Mouse (Mus musculus) R1 (cell line): ENCODE measurements at regions not wholly inside any gene's neighbourhood (a gene's known extent, or its start where the extent isn't known, plus 50 kb on each side); places are given as distances from the start of the nearest gene placed in this dataset.

Source experiments
- DNase-seq: peaks from one replicate; pipeline ENCODE4 v3.0.0-alpha.2; 2018; ENCODE audit warnings: low read depth, low spot score

DNA sequence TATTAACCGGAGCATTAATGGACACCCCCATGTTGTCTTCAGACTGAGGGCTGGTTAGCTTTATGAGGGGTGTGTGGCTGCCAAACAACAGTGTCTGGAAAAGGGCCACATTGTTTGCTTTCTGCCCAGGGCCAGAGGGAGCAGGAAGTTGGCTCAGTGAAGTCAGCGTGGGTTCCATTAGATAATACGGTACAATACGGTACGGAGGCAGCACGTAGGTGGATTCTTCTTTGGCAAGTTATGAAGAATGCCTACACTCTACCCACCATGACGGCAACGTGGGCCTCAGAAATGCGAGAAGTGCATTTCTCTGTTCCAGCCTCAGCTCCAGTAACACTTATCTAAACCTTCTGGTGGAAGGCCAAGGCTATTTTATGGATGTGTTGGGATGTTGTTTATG lies 108.2 kb downstream of the Gm10260 start:
- no peak for DNase-seq

DNA sequence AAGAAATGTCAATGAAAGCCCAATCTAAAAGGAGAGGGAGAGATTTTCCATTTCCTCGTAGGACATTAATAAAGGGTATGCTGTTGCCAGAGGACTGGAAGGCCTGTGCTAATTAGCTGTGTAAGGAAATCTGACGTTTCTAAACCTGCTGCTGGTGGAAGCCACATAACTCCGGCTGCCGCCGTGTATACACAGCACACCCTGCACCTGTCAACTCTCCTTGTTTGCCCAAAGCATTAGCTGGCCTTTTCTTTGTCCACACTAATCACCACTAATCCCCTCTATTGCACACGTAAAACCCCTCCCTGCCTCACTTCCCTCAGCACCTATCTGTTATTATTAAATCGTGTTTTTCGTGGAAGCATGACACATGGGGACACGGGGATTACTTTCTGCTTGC lies 108.7 kb downstream of the Gm10260 start:
- no peak for DNase-seq

DNA sequence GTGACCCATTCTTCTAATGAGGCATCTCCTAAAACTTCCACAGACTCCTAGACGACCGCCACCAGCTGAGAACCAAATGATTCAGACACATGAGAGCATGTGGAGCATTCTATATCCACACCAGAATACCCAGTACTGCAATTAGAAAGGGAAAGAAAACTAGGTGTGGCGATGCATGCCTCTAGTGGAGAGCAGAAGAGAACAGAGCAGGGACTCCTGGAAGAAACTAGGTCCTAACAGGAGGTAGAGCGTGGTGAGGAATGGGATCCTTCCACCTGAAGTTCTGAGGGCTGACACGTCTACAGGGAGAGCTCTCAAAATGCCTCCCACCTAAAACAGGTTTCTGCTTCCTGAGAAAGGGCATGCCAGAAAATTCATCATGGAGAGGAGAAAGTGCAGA lies 109.3 kb downstream of the Gm10260 start:
- no peak for DNase-seq

DNA sequence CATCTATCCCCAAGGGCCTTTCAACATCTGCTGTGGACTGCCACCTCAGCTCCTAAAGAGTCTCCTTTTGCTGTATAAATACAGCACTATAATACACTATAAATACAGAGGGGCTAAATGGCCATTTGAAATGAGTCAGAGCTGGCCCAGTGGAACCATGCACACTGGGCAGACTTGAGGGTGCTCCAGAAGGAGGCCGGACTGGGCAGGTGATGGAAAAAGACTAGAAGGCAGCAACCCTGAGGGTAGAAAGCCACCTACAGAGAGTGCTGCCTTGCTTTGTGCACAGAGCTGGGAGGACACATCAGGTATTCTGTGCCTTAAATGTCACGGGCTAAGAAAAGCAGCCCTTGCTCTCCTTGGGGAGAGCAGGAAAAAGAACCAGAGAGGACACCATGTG lies 110.2 kb downstream of the Gm10260 start:
- no peak for DNase-seq

DNA sequence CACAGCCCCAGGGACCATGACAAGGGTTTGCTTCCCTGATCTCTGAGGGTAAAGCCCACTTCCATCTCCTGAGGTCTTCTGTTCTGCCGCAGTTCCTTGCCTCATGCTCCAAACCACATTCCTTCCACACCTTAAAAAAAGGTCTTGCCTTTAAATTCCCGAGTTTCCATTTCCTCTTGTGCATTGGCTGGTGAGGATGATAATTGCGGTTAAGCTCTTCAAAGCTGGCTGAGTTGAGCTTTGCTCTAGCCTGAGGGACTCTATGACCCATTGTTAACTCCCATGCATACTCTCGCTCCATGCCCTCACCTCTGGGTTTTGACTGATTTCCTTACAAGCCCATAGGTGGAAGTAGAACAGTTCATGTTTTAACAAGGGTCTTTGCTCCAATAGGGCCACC lies 112.9 kb downstream of the Gm10260 start:
- peak; percentile 55 for DNase-seq

DNA sequence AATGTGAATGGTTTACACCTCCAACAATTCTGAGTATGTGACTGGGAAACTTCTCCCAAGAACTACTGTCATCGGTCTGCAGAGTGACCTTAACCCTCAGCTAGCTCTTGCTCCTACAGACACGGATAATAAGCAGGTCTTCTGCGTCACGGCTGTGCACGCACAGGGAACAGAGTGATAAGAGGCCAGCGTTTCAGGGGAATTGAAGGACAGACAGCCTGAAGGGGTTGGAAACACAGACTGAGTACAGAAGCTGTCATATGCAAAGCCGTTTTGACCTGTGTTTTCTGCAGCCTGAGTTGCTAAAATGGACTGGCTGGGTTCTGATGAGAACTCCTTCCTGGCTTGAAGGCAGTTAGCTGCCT lies 114.4 kb downstream of the Gm10260 start:
- no peak for DNase-seq

DNA sequence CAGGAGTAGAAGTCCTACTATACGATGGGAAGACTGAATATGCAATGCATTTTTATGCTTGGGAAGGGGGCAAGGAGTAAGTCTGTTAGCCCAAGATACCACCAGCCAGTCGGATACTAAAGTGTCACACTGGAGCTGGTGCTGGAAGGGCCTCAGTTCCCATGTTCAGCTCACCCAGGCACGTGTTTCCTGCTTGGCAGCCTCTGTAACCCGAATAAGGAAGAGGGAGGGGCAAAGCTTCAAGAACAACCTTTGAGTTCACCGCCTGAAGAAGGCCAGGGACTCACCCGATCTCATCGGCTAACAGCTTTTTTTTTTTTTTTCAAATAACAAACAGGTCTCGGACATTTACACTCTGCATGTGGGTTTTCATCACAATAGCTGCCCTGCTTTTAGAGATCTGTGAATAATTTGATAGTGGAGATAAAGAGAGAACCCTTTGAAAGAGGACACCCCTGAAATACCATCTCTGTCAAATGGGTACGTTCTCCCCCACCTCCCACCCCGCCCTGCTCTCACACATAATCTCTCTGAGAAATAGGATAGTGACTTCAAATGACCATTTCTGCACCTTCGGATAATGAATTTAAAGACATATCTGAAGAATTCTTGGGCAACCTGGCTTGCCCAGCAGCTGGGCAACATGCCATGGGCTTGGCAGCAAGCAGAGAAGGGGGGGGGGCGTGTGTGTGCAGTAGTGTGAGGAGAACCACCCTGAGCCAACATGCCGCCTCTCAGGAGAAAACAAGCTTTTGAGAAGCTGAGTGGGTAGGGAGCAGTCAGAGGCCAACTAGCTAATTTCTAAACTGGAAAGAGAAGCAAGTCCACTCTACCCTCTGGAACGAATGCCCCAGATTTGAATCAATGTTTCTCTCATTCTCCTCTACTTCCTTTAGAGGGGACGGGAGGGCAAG lies 115.1 kb downstream of the Gm10260 start:
- peak; percentile 31 for DNase-seq

DNA sequence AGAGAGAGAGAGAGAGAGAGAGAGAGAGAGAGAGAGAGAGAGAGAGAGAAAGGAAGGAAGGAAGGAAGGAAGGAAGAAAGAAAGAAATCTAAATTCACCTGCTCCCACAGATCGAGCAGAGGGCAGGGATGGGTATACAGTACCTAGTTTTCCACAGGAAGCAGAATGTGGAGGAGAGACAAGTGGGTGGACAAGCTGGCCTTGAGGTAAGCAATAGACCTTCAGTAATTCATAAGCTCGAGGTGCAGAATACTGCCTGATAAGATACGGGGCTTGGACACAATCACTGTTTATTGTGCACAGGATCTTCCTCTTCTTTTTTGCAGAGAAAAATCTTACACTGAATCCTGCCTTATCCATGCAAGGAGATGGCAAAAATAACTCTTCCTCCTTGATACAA lies 120.2 kb downstream of the Gm10260 start:
- DNase-seq: no peak

DNA sequence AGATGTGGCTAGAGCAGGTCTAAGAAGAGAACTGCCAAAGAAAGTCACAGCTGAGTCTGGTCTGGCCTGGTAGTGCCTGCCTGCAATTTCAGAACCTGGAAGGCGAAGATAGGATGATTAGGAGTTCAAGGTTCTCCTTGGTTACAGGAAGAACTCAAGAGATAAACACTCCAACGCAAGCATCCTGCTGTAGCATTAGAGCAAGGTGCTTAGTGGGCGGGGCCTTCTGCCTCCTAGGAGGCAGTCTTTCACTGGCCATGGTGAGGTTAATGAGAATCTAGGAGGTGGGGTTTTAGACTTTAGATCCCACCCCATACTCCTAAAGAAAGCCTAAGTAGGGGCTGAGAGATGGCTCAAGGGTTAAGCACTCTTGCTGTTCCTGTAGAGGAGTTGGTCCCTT lies 120.8 kb downstream of the Gm10260 start:
- peak; percentile 49 for DNase-seq

DNA sequence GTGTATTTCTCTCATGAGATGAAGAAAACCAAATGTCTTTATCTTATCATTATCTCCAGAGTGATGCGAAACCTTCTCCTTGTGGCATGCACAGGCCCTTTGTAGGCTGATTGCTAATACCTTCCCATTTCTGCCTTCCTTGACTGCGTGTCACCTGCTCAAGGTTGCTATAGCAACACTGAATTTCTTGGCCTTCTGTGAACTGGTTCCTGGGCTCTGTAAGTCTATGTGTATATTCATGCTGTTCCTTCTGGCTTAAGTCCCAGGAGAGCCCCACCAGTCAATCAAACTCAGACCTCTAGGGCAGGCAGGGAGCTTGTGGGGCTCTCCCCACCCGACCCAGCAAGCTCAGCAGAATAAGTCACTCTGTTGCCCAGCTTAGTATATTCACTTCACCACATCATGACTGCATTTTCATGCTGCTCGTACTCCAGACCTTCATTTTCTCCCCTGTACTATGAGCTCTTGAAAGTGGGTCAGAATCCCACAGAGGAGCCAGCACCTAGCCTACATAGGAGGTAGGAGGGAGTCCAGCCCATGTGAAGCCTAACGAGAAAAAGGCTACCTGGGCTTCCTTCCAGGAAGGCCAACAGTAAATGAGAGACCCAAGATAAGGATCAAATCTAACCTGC lies 121.9 kb downstream of the Gm10260 start:
- DNase-seq: peak; percentile 66

DNA sequence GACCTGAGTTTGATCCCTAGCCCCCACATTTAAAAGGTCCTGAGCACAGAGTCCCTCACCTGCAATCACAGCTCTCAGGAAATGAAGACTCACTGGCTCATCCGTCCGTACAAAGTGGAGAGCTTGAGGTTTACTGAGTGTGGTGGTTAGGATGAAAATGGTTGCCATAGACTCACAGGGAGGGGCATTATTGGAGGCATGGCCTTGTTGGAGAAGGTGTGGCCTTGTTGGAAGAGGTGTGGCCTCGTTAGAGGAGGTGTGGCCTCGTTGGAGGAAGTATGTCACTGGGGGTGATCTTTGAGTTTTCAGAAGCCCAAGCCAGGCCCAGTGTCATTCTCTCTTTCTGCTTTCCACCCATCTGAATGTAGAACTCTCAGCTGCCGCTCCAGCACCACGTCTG lies 122.9 kb downstream of the Gm10260 start:
- DNase-seq: peak; percentile 76

DNA sequence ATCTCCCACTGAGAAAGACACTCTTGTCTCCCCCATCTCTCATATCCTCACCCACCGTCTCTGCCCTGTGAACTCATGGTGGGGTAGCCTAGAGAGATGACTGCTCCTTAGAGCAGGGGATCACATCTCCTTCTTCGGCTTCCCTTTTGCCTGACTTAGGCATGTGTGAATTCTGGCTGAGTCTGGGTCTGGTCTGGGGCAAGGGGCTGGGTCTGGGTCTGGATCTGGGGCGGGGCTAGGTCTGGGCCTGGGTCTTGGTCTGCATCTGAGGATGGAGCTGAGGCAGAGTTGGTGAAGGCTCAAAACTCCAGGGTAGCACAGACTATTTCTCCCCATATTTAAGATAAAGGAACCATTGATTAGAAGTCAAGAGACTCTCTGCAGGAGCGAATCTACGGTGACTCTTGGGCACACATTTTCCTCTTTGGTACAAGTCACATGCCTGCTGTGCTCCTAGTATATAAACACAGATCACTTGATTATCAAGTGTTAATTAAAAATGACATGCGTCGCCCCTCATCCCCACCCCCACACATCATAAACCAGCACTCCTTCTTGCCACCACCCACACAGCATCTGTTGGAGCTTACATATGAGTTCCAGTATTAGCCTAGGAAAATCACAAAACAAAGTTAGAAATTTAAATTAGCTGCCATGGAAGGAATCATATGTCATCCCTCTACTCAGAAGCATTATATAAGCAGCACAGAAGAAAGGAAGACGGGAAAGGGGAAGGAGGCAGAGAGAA lies 126.2 kb downstream of the Gm10260 start:
- no peak for DNase-seq

DNA sequence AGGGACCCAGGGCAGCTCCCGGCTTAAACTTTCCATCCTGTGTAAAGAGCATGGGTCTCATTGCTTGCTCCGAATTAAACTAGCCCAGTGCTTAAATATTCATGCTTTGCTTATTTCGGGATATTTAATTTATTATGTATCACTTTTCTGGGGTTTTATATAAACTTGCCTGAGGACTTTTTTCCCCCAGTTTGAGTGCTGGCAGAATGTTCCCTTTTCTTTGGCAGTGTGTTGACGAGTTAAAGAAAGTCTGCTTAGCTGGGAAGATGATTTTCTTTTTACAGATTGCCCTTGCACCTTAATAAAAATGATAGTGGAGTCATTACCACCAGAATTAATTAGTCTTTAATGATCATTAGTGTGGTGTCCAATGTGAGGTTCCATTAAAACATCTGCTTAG lies 126.9 kb downstream of the Gm10260 start:
- no peak for DNase-seq

DNA sequence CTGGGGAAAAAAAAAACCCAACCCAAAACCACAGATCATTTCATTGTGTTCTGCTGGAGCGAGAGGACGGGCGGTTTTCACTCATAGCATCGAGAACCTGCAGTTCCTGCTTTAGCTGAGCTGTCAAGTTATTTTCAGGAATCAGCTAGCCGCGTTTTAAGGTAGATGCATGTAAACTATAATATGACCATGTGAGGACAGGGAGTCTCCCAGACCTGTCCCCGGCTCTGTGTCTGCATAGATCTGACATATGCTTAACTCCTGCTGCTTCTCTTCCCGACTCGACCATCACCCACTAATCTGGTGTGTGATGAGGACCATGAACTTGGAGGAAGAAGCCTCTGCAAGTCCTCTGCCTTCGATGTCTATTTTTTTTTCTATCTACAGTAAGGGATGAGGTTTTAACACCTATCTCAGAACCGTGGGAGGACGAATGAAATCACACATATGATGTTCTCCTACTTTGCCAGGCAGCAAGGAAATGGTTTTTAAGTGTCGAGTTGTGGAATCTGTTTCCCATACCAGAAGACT lies 128.5 kb downstream of the Gm10260 start:
- DNase-seq: no peak

DNA sequence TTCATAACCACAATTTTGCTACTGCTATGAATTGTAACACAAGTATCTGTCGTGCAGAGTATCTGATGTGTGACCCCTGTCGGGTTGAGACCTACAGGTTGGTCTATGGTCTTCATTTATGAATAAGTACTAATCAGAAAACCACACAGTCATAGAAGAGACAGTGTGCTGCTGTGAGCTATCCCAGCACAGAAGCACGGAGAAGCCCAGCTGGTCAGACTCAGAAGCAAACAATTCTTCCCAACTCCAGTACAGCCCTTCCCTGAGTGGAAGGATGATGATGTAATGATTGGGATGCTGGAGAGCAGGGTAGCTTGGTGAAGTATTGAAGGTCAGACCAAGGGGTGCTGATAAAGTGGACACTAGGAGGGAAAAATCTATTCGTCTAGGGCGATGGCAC lies 129.5 kb downstream of the Gm10260 start:
- no peak for DNase-seq

DNA sequence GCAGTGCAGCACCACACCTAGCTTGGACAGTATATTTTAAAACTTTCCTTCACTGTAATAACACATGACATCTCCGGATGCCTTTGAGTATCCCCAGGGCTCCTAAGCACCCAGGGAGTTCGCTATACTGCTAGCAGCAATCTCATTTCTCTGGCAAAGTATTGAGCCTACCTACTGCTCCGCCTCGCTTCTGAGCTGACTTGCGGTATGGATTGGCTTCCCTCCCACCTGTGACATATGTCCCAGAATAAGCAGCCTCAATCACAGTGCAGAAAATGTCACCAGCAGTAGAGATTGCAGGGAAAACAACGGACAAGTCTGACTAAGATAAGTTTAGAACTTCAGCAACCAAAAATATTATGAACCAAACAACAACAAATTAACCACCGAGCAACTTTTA lies 131.8 kb downstream of the Gm10260 start:
- DNase-seq: no peak

DNA sequence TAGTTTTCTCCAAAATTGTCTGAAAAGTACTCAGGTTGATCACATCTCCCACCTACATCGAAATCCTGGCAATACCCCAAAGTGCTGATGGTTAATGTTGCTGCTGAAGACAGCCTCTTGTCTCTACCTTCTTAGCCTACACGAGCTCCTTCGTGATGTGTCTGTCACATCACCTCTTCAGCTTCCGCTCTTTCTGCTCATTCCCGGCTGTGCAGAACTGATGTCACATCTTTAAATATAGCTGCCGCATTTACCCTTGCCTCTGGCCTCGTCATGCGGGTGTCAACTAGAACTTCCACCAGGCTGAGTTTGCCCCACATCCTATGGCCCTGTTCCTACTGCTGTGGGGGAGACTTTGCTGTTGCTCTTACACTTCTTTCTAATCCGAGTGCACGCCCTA lies 133.2 kb downstream of the Gm10260 start:
- no peak for DNase-seq

DNA sequence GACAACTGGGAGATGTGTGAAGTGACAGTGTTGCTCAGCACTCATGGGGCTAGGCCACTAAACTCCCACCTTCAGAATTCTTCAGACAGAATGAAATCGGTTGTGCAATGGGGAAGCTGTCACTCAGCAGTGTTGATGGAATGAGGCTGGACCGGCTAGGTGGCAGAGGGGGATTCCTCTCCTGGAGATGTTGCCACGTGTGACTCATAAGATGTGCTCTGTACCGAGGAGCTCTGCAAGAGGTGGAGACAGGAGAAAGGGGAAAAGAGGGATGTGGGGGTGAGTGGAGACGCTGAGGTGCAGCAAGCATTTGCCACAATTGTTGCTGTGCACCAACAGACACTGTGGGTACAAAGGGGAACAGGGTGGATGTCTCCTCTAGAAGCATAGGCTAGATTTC lies 133.6 kb downstream of the Gm10260 start:
- DNase-seq: no peak

DNA sequence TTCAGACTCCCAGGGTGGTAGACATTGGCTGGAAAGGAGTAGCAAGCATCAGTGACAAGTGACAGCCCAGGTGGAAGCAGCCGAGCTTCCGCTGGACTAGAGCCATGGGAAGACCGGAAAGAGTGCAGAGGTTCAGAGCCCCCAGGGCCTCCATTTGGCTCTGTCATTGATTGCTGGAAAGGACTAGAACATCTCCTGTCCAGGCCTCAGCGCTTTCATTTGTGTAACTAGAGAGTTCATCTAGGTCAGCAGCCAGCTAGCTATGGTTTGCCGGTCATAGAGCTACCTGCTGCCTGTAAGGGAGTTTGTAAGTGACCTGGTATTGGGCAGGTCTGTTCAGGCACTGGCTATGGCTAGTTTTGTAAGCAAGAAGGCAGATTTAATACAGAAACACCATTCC lies 134.3 kb downstream of the Gm10260 start:
- no peak for DNase-seq

DNA sequence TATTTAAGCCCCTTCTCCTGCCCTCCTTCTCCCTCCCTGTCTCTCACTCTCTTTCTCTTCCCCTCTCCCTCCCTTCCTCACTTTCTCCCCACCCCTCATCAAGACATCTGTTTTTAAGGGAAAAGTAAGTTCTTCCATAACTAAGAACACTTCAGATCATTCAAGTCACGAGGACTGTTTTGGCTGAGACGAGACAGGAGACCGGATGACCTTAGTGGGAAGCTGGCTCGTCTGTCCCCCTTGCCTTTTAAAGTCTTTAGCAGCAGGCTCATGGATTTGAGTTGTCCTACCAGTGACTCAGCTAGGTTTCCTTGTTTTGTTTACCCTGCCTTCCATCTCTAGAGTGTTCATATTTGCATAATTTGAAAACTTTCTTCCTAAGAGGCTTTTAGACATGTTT lies 135.0 kb downstream of the Gm10260 start:
- DNase-seq: no peak

DNA sequence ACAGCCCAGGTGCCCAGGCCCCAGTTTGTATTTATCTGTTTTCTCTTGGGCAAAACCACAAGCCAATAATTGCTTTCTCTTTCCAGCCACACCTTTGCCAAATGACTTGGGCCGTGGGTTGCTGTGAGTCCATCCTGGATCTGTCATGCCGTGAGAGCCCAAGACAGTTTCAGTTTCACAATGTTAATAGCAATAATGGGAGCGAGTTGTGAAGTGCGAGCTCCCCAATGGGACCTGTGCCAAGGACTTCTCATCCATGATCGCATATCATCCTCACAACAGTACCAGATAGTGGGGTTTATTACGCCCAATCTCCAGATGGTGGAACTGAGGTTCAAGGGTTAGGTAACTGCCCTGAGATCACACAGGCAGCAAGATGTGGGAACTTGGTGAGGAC lies 142.2 kb downstream of the Gm10260 start:
- DNase-seq: no peak

DNA sequence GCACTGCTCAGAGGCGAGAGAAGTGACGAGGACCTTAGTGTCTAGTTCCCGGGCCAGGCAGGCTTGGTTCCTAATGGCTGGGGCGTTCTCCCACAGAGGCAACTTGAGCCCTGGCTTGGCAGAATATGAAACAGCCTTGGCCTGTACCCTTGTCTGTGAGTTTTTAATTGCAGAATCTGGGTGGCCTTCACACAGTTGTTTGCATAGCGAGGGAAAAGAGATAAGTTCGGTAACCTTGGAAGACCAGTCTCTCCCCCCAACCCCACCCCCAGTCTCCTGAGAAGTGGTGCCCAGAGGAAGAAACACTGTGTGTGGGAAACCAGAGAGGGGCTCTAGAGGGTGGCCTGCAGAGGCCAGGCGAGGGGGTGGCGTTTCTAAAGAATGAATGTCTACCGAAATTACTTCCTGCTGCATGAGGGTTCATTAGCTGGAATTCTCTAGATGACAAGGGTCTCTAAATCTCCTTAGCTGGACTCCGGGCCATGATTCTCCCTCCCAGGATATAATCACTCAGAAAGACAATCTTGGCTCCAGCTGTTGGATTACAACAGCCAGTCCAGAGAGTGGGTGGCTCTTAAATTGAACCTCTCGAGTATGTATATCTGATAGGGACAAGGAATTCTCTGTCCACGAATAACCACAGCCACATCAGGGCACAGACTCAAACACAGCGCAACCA lies 142.8 kb downstream of the Gm10260 start:
- peak; percentile 12 for DNase-seq
